Mouse (Mus musculus) intestine, embryonic 14.5 days (tissue): ENCODE measurements around the gene Dlk1. TPM values are rescaled to one million over a fixed set of nuclear protein-coding genes. Genes with fewer than 3 reads are reported as not detected.

Experiments
- ATAC-seq: fragments of 200-750 bp; cut with Nextera tagmentation; replicated peaks from 2 replicates; pipeline ENCODE4 v1.8.0; 2017; ENCODE audit warnings: low read depth, moderate number of reproducible peaks, moderate TSS enrichment, moderate library complexity; ENCODE audit not compliant: low FRiP score, low TSS enrichment
- DNase-seq: peaks from one replicate; pipeline ENCODE4 v3.0.0-alpha.2; 2018; ENCODE audit warnings: low spot score
- H3K27ac ChIP-seq: fragments of 300-500 bp; sonication (generic); 2 replicates; pipeline ENCODE4 v1.5.1; 2014; ENCODE audit warnings: low read depth, mild to moderate bottlenecking, control low read depth
- H3K27me3 ChIP-seq: fragments of 300-500 bp; sonication (generic); replicated peaks from 2 replicates; pipeline ENCODE4 v1.6.1; 2014; ENCODE audit warnings: low read length, control low read depth; ENCODE audit not compliant: control insufficient read depth, insufficient read depth
- H3K36me3 ChIP-seq: fragments of 300-500 bp; sonication (generic); 2 replicates; pipeline ENCODE4 v1.6.1; 2014; ENCODE audit warnings: low read length, control low read depth; ENCODE audit not compliant: control insufficient read depth, insufficient read depth
- H3K4me1 ChIP-seq: fragments of 300-500 bp; sonication (generic); replicated peaks from 2 replicates; pipeline ENCODE4 v1.6.1; 2014; ENCODE audit warnings: low read length, control low read depth, mixed read lengths; ENCODE audit not compliant: control insufficient read depth, insufficient read depth
- H3K4me2 ChIP-seq: fragments of 300-500 bp; sonication (generic); 2 replicates; pipeline ENCODE4 v1.6.1; 2014; ENCODE audit warnings: low read length
- H3K4me3 ChIP-seq: fragments of 300-500 bp; sonication (generic); 2 replicates; pipeline ENCODE4 v1.5.1; 2014; ENCODE audit warnings: low read depth, low read length, control low read depth, mixed read lengths
- H3K9ac ChIP-seq: fragments of 300-500 bp; sonication (generic); 2 replicates; pipeline ENCODE4 v1.6.1; 2014; ENCODE audit warnings: mild to moderate bottlenecking, low read length
- H3K9me3 ChIP-seq: fragments of 300-500 bp; sonication (generic); 2 replicates; pipeline ENCODE4 v1.6.1; 2016; ENCODE audit warnings: low read length, control low read depth; ENCODE audit not compliant: control insufficient read depth
- WGBS: fragments of 180-500 bp; shearing (Covaris S2); extraction: QIAGEN DNeasy Blood & Tissue Kit; methylation state at CpG from one replicate; pipeline ENCODE4 v1.1.7; 2014; 5-methylcytosine and 5-hydroxymethylcytosine counted together
- polyA plus RNA-seq: library from polyadenylated mRNA; unstranded; fragments of >200 nt; fragmentation: Nextera tagmentation; extraction: Ambion mirVana; gene quantifications from 2 replicates; pipeline ENCODE4 v1.2.1, GENCODE M21; 2014

The Dlk1 gene
- polyA plus RNA-seq, 1 experiment from 2014 or later = 437 TPM

GRCm38 (mm10) chr12:109432475-109433130 lies 20.0 kb upstream of the Dlk1 start:
- Histone ChIP-seq H3K4me2 (no peak overlapping the region), H3K27ac (no peak overlapping the region), H3K36me3 (no peaks in the 10 kb centered on the region), H3K27me3 (no peaks in the 10 kb centered on the region), H3K4me1 (peaks cover 26% of the 10 kb centered on the region), H3K4me3 (no peak overlapping the region), H3K9ac (no peak overlapping the region), H3K9me3 (no peaks in the 10 kb centered on the region)
- DNase-seq (no peak), ATAC-seq (no peak)
- 57% methylated on average over 6 of the region's 6 CpGs for WGBS

- Histone ChIP-seq H3K27me3 (no peaks in the 10 kb centered on the region), H3K36me3 (no peaks in the 10 kb centered on the region), H3K4me3 (no peak overlapping the region), H3K9me3 (no peaks in the 10 kb centered on the region), H3K27ac (peak overlapping the region; percentile 92), H3K9ac (peak overlapping the region; percentile 5; the same call in 1 of the 2 replicates), H3K4me2 (peak overlapping the region; percentile 20), H3K4me1 (peaks cover 62% of the 10 kb centered on the region)
- peak; percentile 82 for DNase-seq
- WGBS = 4% methylated on average over 10 of the region's 10 CpGs
- peak; percentile 66 for ATAC-seq
Measured at GRCm38 (mm10) chr12:109436367-109436807, 16.2 kb upstream of the Dlk1 start.

- Histone ChIP-seq H3K27ac (peak overlapping the region; percentile 92), H3K4me3 (no peak overlapping the region), H3K9ac (peak overlapping the region; percentile 5; the same call in 1 of the 2 replicates), H3K4me1 (peaks cover 66% of the 10 kb centered on the region), H3K9me3 (no peaks in the 10 kb centered on the region), H3K36me3 (no peaks in the 10 kb centered on the region), H3K4me2 (peak overlapping the region; percentile 20), H3K27me3 (no peaks in the 10 kb centered on the region)
- ATAC-seq (peak; percentile 80), DNase-seq (peak; percentile 83)
- WGBS = 16% methylated on average over 12 of the region's 12 CpGs
Measured at GRCm38 (mm10) chr12:109436852-109437251, 15.8 kb upstream of the Dlk1 start.

GRCm38 (mm10) chr12:109437559-109438350 lies 14.9 kb upstream of the Dlk1 start:
- DNase-seq (peak; percentile 95), ATAC-seq (peak; percentile 65)
- H3K4me2 ChIP-seq = peak overlapping the region; percentile 26
- peak overlapping the region; percentile 92 for H3K27ac ChIP-seq
- no peaks in the 10 kb centered on the region for H3K36me3 ChIP-seq
- 4% methylated on average over 25 of the region's 25 CpGs for WGBS
- H3K9ac ChIP-seq = no peak overlapping the region
- H3K27me3 ChIP-seq = no peaks in the 10 kb centered on the region
- H3K4me3 ChIP-seq = no peak overlapping the region
- peaks cover 66% of the 10 kb centered on the region for H3K4me1 ChIP-seq
- no peaks in the 10 kb centered on the region for H3K9me3 ChIP-seq

- no peak for ATAC-seq
- Histone ChIP-seq H3K9me3 (no peaks in the 10 kb centered on the region), H3K27me3 (no peaks in the 10 kb centered on the region), H3K4me1 (peaks cover 70% of the 10 kb centered on the region), H3K4me2 (no peak overlapping the region), H3K4me3 (no peak overlapping the region), H3K27ac (peak overlapping the region; percentile 92), H3K36me3 (no peaks in the 10 kb centered on the region), H3K9ac (no peak overlapping the region)
- DNase-seq = no peak
- WGBS = 52% methylated on average over 6 of the region's 6 CpGs
Measured at GRCm38 (mm10) chr12:109438383-109438782, 14.2 kb upstream of the Dlk1 start.

GRCm38 (mm10) chr12:109439974-109440373 lies 12.6 kb upstream of the Dlk1 start:
- Histone ChIP-seq H3K36me3 (no peaks in the 10 kb centered on the region), H3K4me1 (peaks cover 79% of the 10 kb centered on the region), H3K4me3 (no peak overlapping the region), H3K9ac (no peak overlapping the region), H3K4me2 (0 out of 2 replicates have a peak overlapping the region, but pooled peaks have one; percentile 5), H3K27ac (peak overlapping the region; percentile 92; the same call in 1 of the 2 replicates), H3K27me3 (no peaks in the 10 kb centered on the region), H3K9me3 (no peaks in the 10 kb centered on the region)
- ATAC-seq = no peak
- 29% methylated on average over 6 of the region's 6 CpGs for WGBS
- no peak for DNase-seq

- no peaks in the 10 kb centered on the region for H3K27me3 ChIP-seq
- H3K9ac ChIP-seq = no peak overlapping the region
- peak; percentile 56 for DNase-seq
- peak overlapping the region; percentile 33; the same call in 1 of the 2 replicates for H3K27ac ChIP-seq
- H3K4me2 ChIP-seq = no peak overlapping the region
- no peak for ATAC-seq
- H3K4me3 ChIP-seq = no peak overlapping the region
- H3K36me3 ChIP-seq = no peaks in the 10 kb centered on the region
- WGBS = 29% methylated on average over 6 of the region's 6 CpGs
- peaks cover 84% of the 10 kb centered on the region for H3K4me1 ChIP-seq
- H3K9me3 ChIP-seq = no peaks in the 10 kb centered on the region
Measured at GRCm38 (mm10) chr12:109441366-109441765, 11.3 kb upstream of the Dlk1 start.

- ATAC-seq (no peak), DNase-seq (no peak)
- H3K9me3 ChIP-seq = no peaks in the 10 kb centered on the region
- no peaks in the 10 kb centered on the region for H3K27me3 ChIP-seq
- H3K27ac ChIP-seq = no peak overlapping the region
- no peaks in the 10 kb centered on the region for H3K36me3 ChIP-seq
- peaks cover 82% of the 10 kb centered on the region for H3K4me1 ChIP-seq
- no peak overlapping the region for H3K4me3 ChIP-seq
- no peak overlapping the region for H3K9ac ChIP-seq
- 51% methylated on average over 13 of the region's 13 CpGs for WGBS
- H3K4me2 ChIP-seq = no peak overlapping the region
Measured at GRCm38 (mm10) chr12:109442115-109442514, 10.5 kb upstream of the Dlk1 start.
